Mouse (Mus musculus): ENCODE results near the gene Arhgap30. TPM values are rescaled to one million over a fixed set of nuclear protein-coding genes. Genes with fewer than 3 reads are reported as not detected.
A peak's percentile ranks its signal among the peaks of the same experiment; 100 is the strongest.

The Arhgap30 gene
- polyA plus RNA-seq (2016; fragmentation: Nextera tagmentation; extraction: Ambion mirVana) = 0.75 and 0.91 TPM in 2 replicates

GRCm38 (mm10) chr1:171388376-171389102 lies at the start of gene Arhgap30:
TSS of gene Arhgap30 (plus strand) at chr1:171388954.
- Histone ChIP-seq H3K4me3 (replicated peaks) (no peak within 1 kb of the TSS), H3K27ac (no peak within 1 kb of the TSS), H3K4me1 (replicated peaks) (peaks cover 21% of the 10 kb centered on the region), H3K36me3 (no peaks in the 10 kb centered on the region), H3K9ac (replicated peaks) (no peak within 1 kb of the TSS), H3K4me2 (no peak within 1 kb of the TSS), H3K9me3 (no peaks in the 10 kb centered on the region), H3K27me3 (peaks cover 6% of the 10 kb centered on the region)
- 79% methylated on average over 15 of the region's 15 CpGs for WGBS
- no peak for ATAC-seq (ENCODE audit: insufficient number of reproducible peaks, insufficient read depth, low FRiP score, low TSS enrichment, low read depth)

GRCm38 (mm10) chr1:171342262-171343207 lies 46.2 kb upstream of the Arhgap30 start:
- peaks cover 17% of the 10 kb centered on the region for H3K4me1 ChIP-seq (replicated peaks)
- H3K36me3 ChIP-seq = peaks cover 64% of the 10 kb centered on the region
- no peak overlapping the region for H3K27ac ChIP-seq
- H3K4me3 ChIP-seq (replicated peaks) = no peak overlapping the region
- H3K9ac ChIP-seq (replicated peaks) = no peak overlapping the region
- no peak overlapping the region for H3K4me2 ChIP-seq
- no peak for ATAC-seq (ENCODE audit: insufficient number of reproducible peaks, insufficient read depth, low FRiP score, low TSS enrichment, low read depth)
- peaks cover 5% of the 10 kb centered on the region; the same call in 1 of the 2 replicates for H3K9me3 ChIP-seq
- H3K27me3 ChIP-seq = no peaks in the 10 kb centered on the region
- WGBS = 94% methylated on average over 16 of the region's 16 CpGs

- H3K4me3 ChIP-seq (replicated peaks) = peak overlapping the region; percentile 87; the same call in 1 of the 2 replicates
- H3K4me1 ChIP-seq (replicated peaks) = peaks cover 17% of the 10 kb centered on the region
- no peaks in the 10 kb centered on the region for H3K27me3 ChIP-seq
- no peak for ATAC-seq (ENCODE audit: insufficient number of reproducible peaks, insufficient read depth, low FRiP score, low TSS enrichment, low read depth)
- H3K27ac ChIP-seq = no peak overlapping the region
- H3K4me2 ChIP-seq = peak overlapping the region; percentile 89
- H3K36me3 ChIP-seq = peaks cover 55% of the 10 kb centered on the region
- peaks cover 5% of the 10 kb centered on the region; the same call in 1 of the 2 replicates for H3K9me3 ChIP-seq
- 80% methylated on average over 9 of the region's 9 CpGs for WGBS
- no peak overlapping the region for H3K9ac ChIP-seq (replicated peaks)
These were observed 44.7 kb upstream of the Arhgap30 start for GRCm38 (mm10) chr1:171343922-171344677.

- Histone ChIP-seq H3K4me2 (peak overlapping the region; percentile 89), H3K27me3 (no peaks in the 10 kb centered on the region), H3K4me3 (replicated peaks) (peak overlapping the region; percentile 87), H3K4me1 (replicated peaks) (peaks cover 17% of the 10 kb centered on the region), H3K27ac (no peak overlapping the region), H3K36me3 (peaks cover 49% of the 10 kb centered on the region), H3K9ac (replicated peaks) (peak overlapping the region; percentile 84), H3K9me3 (peaks cover 5% of the 10 kb centered on the region; the same call in 1 of the 2 replicates)
- ATAC-seq (ENCODE audit: insufficient number of reproducible peaks, insufficient read depth, low FRiP score, low TSS enrichment, low read depth) = no peak
- 75% methylated on average over 9 of the region's 9 CpGs for WGBS
These were observed 44.0 kb upstream of the Arhgap30 start for GRCm38 (mm10) chr1:171344715-171345114.

GRCm38 (mm10) chr1:171345225-171346094 lies 43.3 kb upstream of the Arhgap30 start, which contains the start of the genes Nit1 and Pfdn2:
TSS of gene Nit1 (minus strand) at chr1:171345646.
TSS of gene Pfdn2 (plus strand) at chr1:171345670.
- Histone ChIP-seq H3K4me1 (replicated peaks) (peaks cover 17% of the 10 kb centered on the region), H3K27ac (peak within 1 kb of the TSS; percentile 60), H3K9ac (replicated peaks) (peak within 1 kb of the TSS; percentile 84), H3K4me2 (peak within 1 kb of the TSS; percentile 89), H3K9me3 (peaks cover 5% of the 10 kb centered on the region; the same call in 1 of the 2 replicates), H3K4me3 (replicated peaks) (peak within 1 kb of the TSS; percentile 87), H3K27me3 (no peaks in the 10 kb centered on the region), H3K36me3 (peaks cover 42% of the 10 kb centered on the region)
- ATAC-seq (ENCODE audit: insufficient number of reproducible peaks, insufficient read depth, low FRiP score, low TSS enrichment, low read depth) = peak; percentile 90
- WGBS = 1% methylated on average over 53 of the region's 53 CpGs

- Histone ChIP-seq H3K9ac (replicated peaks) (peak overlapping the region; percentile 84), H3K4me1 (replicated peaks) (peaks cover 17% of the 10 kb centered on the region), H3K4me3 (replicated peaks) (peak overlapping the region; percentile 87), H3K27ac (peak overlapping the region; percentile 60; the same call in 1 of the 2 replicates), H3K9me3 (peaks cover 5% of the 10 kb centered on the region; the same call in 1 of the 2 replicates), H3K36me3 (peaks cover 35% of the 10 kb centered on the region), H3K27me3 (no peaks in the 10 kb centered on the region), H3K4me2 (peak overlapping the region; percentile 89)
- ATAC-seq (ENCODE audit: insufficient number of reproducible peaks, insufficient read depth, low FRiP score, low TSS enrichment, low read depth) = no peak
- WGBS = 2% methylated on average over 14 of the region's 14 CpGs
These were observed 42.7 kb upstream of the Arhgap30 start for GRCm38 (mm10) chr1:171346095-171346450.

GRCm38 (mm10) chr1:171348665-171349064 lies 40.1 kb upstream of the Arhgap30 start:
- H3K4me3 ChIP-seq (replicated peaks) = no peak overlapping the region
- H3K4me2 ChIP-seq = no peak overlapping the region
- peaks cover 17% of the 10 kb centered on the region for H3K4me1 ChIP-seq (replicated peaks)
- H3K36me3 ChIP-seq = peaks cover 10% of the 10 kb centered on the region
- ATAC-seq (ENCODE audit: insufficient number of reproducible peaks, insufficient read depth, low FRiP score, low TSS enrichment, low read depth) = no peak
- peaks cover 5% of the 10 kb centered on the region; the same call in 1 of the 2 replicates for H3K9me3 ChIP-seq
- no peak overlapping the region for H3K27ac ChIP-seq
- H3K9ac ChIP-seq (replicated peaks) = no peak overlapping the region
- no peaks in the 10 kb centered on the region for H3K27me3 ChIP-seq
- WGBS = 91% methylated on average over 3 of the region's 3 CpGs

- no peak overlapping the region for H3K9ac ChIP-seq (replicated peaks)
- H3K9me3 ChIP-seq = peaks cover 4% of the 10 kb centered on the region; the same call in 1 of the 2 replicates
- H3K36me3 ChIP-seq = peaks cover 6% of the 10 kb centered on the region; the same call in 1 of the 2 replicates
- no peaks in the 10 kb centered on the region for H3K27me3 ChIP-seq
- H3K4me2 ChIP-seq = no peak overlapping the region
- no peak overlapping the region for H3K4me3 ChIP-seq (replicated peaks)
- peaks cover 16% of the 10 kb centered on the region for H3K4me1 ChIP-seq (replicated peaks)
- no peak overlapping the region for H3K27ac ChIP-seq
- 93% methylated on average over 2 of the region's 2 CpGs for WGBS
- no peak for ATAC-seq (ENCODE audit: insufficient number of reproducible peaks, insufficient read depth, low FRiP score, low TSS enrichment, low read depth)
These were observed 39.5 kb upstream of the Arhgap30 start for GRCm38 (mm10) chr1:171349210-171349609.

- Histone ChIP-seq H3K4me1 (replicated peaks) (peaks cover 13% of the 10 kb centered on the region; the same call in 1 of the 2 replicates), H3K4me2 (no peak overlapping the region), H3K27ac (no peak overlapping the region), H3K27me3 (no peaks in the 10 kb centered on the region), H3K9ac (replicated peaks) (no peak overlapping the region), H3K36me3 (peaks cover 38% of the 10 kb centered on the region), H3K4me3 (replicated peaks) (no peak overlapping the region), H3K9me3 (peaks cover 4% of the 10 kb centered on the region; the same call in 1 of the 2 replicates)
- no peak for ATAC-seq (ENCODE audit: insufficient number of reproducible peaks, insufficient read depth, low FRiP score, low TSS enrichment, low read depth)
- WGBS = 71% methylated on average over 4 of the region's 5 CpGs
These were observed 32.9 kb upstream of the Arhgap30 start for GRCm38 (mm10) chr1:171355812-171356340.
